Mouse (Mus musculus) midbrain, embryonic 10.5 days (tissue): Measurements from ENCODE around the gene Fosl1. TPM values are rescaled to one million over a fixed set of nuclear protein-coding genes. Genes with fewer than 3 reads are reported as not detected.
"Not testable (repeated sequence)": the region's sequence is repeated elsewhere in the genome, so short reads cannot be mapped to it uniquely, and the experiment has no call there.

ENCODE experiments used
- DNase-seq: peaks from one replicate; pipeline ENCODE4 v3.0.0-alpha.2; 2017; ENCODE audit warnings: low spot score
- H3K27ac ChIP-seq: fragments of 300-500 bp; sonication (generic); replicated peaks from 2 replicates; pipeline ENCODE4 v1.5.1; 2016; ENCODE audit warnings: mild to moderate bottlenecking
- H3K27me3 ChIP-seq: fragments of 300-500 bp; sonication (generic); 2 replicates; pipeline ENCODE4 v1.6.1; 2016; ENCODE audit warnings: low read depth, mild to moderate bottlenecking; ENCODE audit not compliant: poor library complexity, severe bottlenecking
- H3K36me3 ChIP-seq: fragments of 300-500 bp; sonication (generic); 2 replicates; pipeline ENCODE4 v1.6.1; 2016; ENCODE audit warnings: mild to moderate bottlenecking, moderate library complexity
- H3K4me1 ChIP-seq: fragments of 300-500 bp; sonication (generic); 2 replicates; pipeline ENCODE4 v1.6.1; 2016
- H3K4me3 ChIP-seq: fragments of 300-500 bp; sonication (generic); 2 replicates; pipeline ENCODE4 v1.5.1; 2016; ENCODE audit warnings: mild to moderate bottlenecking, moderate library complexity
- H3K9me3 ChIP-seq: fragments of 300-500 bp; sonication (generic); replicated peaks from 2 replicates; pipeline ENCODE4 v1.6.1; 2016; ENCODE audit warnings: mild to moderate bottlenecking
- WGBS: fragments of 180-500 bp; shearing (Covaris S2); methylation state at CpG from one replicate; pipeline ENCODE4 v1.1.7; 2016; 5-methylcytosine and 5-hydroxymethylcytosine counted together
- polyA plus RNA-seq: library from polyadenylated mRNA; unstranded; fragments of >200 nt; fragmentation: Nextera tagmentation; extraction: Ambion mirVana; gene quantifications from 2 replicates; pipeline ENCODE4 v1.2.1, GENCODE M21; 2016

The Fosl1 gene
- not detected in 2 replicates for polyA plus RNA-seq

DNA sequence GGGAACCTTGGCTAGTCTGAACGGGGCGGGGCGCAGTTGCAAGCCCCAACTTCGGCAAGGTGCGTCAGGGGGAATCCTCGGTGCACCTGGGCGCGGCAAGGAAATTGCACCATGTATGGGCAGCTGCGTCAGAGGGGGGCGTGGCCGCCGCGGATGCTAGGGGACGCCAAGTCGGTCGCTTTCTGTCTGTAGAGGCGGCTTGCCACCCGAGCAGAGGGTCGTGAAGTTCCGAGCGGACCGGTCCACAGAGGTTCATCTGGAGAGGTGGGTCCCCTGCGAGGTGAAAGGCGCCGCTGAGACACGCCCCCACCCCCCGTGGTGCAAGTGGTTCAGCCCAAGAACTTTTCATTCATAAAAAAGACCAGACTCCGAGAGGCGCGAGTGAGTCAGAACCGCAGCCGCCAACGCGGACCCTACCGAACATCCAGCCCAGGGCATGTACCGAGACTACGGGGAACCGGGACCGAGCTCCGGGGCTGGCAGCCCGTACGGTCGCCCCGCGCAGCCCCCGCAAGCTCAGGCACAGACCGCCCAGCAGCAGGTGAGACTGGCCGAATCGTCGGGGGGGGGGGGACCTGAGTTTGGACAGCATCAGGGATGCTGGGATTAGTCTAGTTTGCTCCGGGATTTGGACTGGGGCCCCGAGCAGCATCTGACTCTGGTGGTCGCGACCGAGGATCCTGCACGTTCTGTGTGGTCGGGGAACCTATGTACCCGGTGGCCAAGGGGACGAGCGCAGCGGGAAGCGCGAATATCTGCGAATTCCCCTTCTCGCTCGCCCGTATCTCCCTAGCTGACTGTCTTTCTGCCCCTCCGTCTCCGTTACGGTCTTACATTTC, at the start of gene Fosl1:
Gene Fosl1 (plus strand): TSS at position 33 of the 839 bp plus-strand sequence.
- H3K27me3 ChIP-seq = peaks cover 78% of the 10 kb centered on the region
- peak; percentile 56 for DNase-seq
- 0 out of 2 replicates have a peak, but pooled peaks cover 4% of the 10 kb centered on the region for H3K9me3 ChIP-seq
- H3K4me1 ChIP-seq = peaks cover 22% of the 10 kb centered on the region
- no peaks in the 10 kb centered on the region for H3K36me3 ChIP-seq
- WGBS = under 1% methylated on average over 70 of the region's 70 CpGs
- peak within 1 kb of the TSS; percentile 70 for H3K4me3 ChIP-seq
- H3K27ac ChIP-seq = peak within 1 kb of the TSS; percentile 46; the same call in 1 of the 2 replicates

DNA sequence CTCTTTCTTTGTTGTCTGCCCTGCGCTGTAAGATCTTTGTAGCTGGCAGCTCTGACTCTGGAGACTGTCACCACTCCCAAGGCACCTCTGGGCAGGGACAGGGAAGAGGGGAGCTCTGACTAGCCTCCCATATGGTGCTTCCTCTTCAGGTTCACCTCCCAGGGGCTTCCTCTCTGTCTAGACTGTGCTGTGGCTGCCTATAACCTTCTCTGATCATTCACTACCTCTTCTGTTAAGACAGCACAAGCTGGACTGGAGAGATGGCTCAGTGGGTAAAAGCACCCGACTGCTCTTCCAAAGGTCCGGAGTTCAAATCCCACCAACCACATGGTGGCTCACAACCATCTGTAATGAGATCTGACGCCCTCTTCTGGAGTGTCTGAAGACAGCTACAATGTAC, 46.3 kb upstream of the Fosl1 start:
- not testable (repeated sequence) for DNase-seq, H3K4me3 ChIP-seq, H3K4me1 ChIP-seq, H3K36me3 ChIP-seq, H3K27ac ChIP-seq, H3K9me3 ChIP-seq, H3K27me3 ChIP-seq
- 76% methylated on average over 4 of the region's 4 CpGs for WGBS

DNA sequence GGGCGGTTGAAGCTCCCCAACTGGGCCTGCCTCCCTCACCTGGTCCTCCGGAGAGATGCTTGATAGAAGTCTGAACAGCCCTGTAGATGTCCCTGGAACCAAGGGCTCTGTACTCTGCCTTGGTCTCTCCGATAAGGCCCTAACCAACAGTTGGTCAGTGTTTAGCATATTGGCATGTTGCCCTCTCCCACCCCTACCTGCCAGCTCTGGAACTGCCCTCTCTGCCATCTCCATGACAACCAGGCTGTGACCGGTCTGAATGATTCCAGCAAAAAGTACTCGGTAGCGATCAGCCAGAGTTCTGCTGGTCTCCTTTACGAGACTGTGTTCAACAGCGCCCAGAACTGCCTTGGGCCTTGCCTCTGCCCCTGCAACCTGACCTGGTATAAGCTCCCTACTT, 45.1 kb upstream of the Fosl1 start, which contains the start of gene Tsga10ip:
Gene Tsga10ip (minus strand): TSS at position 234 of the 400 bp plus-strand sequence.
- H3K36me3 ChIP-seq = no peaks in the 10 kb centered on the region
- H3K4me1 ChIP-seq = peaks cover 12% of the 10 kb centered on the region
- WGBS = 74% methylated on average over 8 of the region's 8 CpGs
- no peaks in the 10 kb centered on the region for H3K9me3 ChIP-seq
- no peak within 1 kb of the TSS for H3K4me3 ChIP-seq
- no peak within 1 kb of the TSS for H3K27ac ChIP-seq
- no peak for DNase-seq
- H3K27me3 ChIP-seq = no peaks in the 10 kb centered on the region

DNA sequence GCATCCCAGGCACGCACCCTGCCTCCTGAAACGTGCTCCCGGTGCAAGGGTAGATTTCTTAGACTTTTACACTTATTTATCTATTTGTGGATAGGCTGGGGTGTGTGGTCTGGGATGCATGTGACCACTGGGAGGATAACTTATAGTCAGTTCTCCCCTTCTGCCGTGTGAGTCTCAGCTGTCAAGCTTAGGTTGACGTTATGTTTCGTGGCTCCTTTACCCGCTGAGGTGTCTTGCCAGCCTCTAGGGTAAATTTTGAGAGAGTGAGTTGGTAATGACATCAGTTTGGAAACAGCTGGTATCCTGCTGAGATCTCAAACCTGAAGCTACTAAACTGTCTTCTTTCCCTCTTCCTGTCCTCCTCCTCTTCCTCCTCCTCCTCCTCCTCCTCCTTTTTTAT, 41.4 kb upstream of the Fosl1 start:
- peak overlapping the region; percentile 52 for H3K4me3 ChIP-seq
- H3K4me1 ChIP-seq = peaks cover 18% of the 10 kb centered on the region
- H3K27ac ChIP-seq = peak overlapping the region; percentile 81
- no peaks in the 10 kb centered on the region for H3K27me3 ChIP-seq
- DNase-seq = no peak
- 0 out of 2 replicates have a peak, but pooled peaks cover 4% of the 10 kb centered on the region for H3K36me3 ChIP-seq
- WGBS = 28% methylated on average over 7 of the region's 7 CpGs
- no peaks in the 10 kb centered on the region for H3K9me3 ChIP-seq

DNA sequence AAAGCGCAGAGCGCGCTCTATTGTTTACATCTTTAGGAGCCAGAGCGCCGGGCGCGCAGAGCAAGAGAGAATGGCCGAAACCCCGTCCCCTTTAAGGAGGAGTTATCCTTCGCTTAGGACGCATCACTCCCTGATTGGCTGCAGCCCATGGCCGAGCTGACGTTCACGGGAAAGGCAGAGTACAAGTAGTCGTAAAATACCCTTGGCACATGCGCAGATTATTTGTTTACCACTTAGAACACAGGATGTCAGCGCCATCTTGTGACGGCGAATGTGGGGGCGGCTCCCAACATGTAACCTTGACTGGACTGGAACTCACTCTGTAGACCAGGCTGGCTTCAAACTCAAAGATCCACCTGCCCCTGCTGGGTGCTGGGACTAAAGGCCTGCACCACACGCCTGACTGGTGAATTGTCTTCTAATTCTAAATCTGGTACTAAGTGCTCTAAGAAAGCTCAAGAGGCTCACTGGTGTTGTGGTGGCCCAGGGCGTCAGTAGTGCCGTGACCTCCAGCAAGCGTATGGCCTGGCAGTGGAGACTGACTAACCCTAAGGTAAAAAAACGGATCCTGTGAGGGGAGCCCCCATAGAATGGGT, 40.7 kb upstream of the Fosl1 start:
- Histone ChIP-seq H3K27ac (peak overlapping the region; percentile 87), H3K4me3 (peak overlapping the region; percentile 61), H3K4me1 (peaks cover 19% of the 10 kb centered on the region)
- 15% methylated on average over 25 of the region's 25 CpGs for WGBS
- DNase-seq = peak; percentile 62
- H3K9me3 ChIP-seq, H3K27me3 ChIP-seq, H3K36me3 ChIP-seq: not testable (repeated sequence)

DNA sequence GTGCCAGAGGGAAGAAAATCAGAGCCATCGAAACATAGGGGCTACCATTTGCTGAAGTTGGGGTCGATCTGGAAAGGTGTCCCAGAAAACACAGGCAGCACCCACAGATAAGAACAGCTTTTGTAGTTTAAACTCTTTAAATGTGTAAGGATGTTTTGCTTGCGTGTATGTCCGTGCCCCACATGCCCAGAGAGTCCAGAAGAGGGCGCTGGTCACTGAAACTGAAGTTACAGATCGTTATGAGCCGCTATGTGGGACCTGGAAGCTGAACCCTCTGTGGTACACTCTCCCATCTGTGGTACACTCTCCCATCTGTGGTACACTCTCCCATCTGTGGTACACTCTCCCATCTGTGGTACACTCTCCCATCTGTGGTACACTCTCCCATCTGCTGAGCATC, 40.2 kb upstream of the Fosl1 start:
- WGBS = 22% methylated on average over 7 of the region's 7 CpGs
- DNase-seq = peak; percentile 62

DNA sequence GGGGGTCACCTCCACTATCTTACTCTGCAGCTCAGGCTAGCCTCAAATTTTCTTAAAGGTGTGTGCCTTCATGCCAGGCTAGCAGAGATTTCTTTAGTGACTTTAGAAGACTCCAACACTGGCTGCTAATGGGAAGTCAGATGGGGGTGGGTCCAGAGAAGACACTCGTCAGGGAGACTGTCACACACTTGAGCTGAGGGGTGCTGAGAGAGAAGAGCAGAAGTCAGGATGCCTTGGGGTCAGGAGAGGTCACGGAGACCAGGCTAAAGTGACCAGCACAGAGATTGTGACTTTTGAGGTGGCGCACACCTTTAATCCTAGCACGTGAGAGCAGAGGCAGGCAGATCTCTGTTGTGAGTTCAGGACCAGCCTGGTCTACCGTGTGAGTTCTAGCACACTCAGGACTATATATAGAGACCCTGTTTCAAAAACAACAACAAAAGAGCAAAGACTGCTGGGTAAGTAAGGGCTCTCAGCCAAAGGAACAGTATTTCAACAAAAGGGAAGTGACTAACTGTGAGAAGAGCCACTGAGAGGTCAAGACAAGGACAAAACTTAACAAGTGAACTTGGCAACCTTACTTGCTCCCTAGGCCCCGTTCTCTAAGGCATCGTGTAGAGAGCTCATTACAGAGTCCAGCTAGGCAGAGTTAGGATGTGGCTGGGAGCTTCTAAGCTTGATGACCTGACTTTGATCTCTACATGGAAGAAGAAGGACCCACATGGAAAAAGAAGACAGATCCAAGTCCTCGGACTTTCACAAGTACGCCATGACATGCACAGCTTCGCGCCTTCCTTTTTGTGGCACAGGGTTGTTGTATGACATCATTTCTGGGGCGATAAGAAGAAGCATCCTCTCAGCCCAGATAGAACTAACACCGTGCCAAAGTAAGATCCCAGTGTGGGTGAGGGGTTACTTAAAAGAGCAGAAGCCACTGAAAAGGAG, 39.0 kb upstream of the Fosl1 start:
- peak overlapping the region; percentile 61; the same call in 1 of the 2 replicates for H3K4me3 ChIP-seq

More for the DNA sequence above, 40.2 kb upstream of the Fosl1 start:
- H3K4me3 ChIP-seq = peak overlapping the region; percentile 61
- peak overlapping the region; percentile 87 for H3K27ac ChIP-seq
- H3K27me3 ChIP-seq = no peaks in the 10 kb centered on the region
- no peaks in the 10 kb centered on the region for H3K9me3 ChIP-seq
- 0 out of 2 replicates have a peak, but pooled peaks cover 4% of the 10 kb centered on the region for H3K36me3 ChIP-seq
- H3K4me1 ChIP-seq = peaks cover 22% of the 10 kb centered on the region

DNA sequence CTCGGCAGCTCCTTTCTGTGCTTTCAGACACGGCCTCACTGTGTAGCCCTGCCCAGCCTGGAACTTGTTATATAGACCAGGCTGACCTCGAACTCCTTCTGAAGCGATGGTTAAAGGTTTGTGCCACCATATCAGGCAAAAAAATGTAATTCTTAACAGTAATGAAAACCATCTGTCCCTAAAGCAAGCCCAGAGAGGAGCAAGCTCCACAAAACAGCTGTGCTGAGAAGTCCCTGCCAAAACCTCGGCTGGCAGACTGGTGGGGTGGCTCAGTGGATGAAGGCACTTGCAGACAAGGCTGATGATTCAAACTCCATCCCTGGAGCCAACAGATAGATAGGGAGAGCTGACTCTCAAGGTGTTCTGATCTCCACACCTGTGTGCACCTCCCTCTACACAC, 38.3 kb upstream of the Fosl1 start:
- H3K27ac ChIP-seq = no peak overlapping the region
- no peak for DNase-seq

More for the DNA sequence above, 39.0 kb upstream of the Fosl1 start:
- DNase-seq = no peak
- H3K27me3 ChIP-seq = no peaks in the 10 kb centered on the region
- H3K27ac ChIP-seq = no peak overlapping the region
- no peaks in the 10 kb centered on the region for H3K9me3 ChIP-seq
- WGBS = 91% methylated on average over 13 of the region's 13 CpGs
- H3K4me1 ChIP-seq = peaks cover 22% of the 10 kb centered on the region
- 0 out of 2 replicates have a peak, but pooled peaks cover 4% of the 10 kb centered on the region for H3K36me3 ChIP-seq

DNA sequence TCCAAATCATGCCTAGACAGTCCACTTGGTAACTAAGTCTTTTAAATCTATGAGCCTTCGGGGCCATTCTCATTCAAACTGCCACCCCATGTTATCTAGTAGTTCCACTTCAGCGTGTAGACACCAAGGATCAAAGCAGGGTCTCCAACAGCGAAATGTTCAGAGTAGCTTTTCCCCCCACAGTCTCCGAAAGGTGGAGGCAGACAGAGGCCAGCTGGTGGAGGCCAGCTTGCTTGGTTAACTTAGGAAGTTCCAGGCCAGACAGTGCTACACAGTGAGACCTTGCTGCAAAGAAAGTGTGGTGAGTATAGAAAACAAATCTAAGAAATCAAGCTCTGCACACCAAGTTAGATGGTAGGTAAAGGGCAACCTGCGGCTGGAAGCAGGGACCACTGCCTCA, 36.7 kb upstream of the Fosl1 start:
- DNase-seq = no peak
- H3K9me3 ChIP-seq = no peaks in the 10 kb centered on the region
- no peak overlapping the region for H3K4me3 ChIP-seq
- WGBS = 87% methylated on average over 5 of the region's 5 CpGs
- 0 out of 2 replicates have a peak, but pooled peaks cover 4% of the 10 kb centered on the region for H3K36me3 ChIP-seq
- no peaks in the 10 kb centered on the region for H3K27me3 ChIP-seq
- H3K27ac ChIP-seq = no peak overlapping the region
- peaks cover 20% of the 10 kb centered on the region for H3K4me1 ChIP-seq

More for the DNA sequence above, 38.3 kb upstream of the Fosl1 start:
- Histone ChIP-seq H3K36me3 (0 out of 2 replicates have a peak, but pooled peaks cover 4% of the 10 kb centered on the region), H3K27me3 (no peaks in the 10 kb centered on the region), H3K9me3 (no peaks in the 10 kb centered on the region), H3K4me1 (peaks cover 22% of the 10 kb centered on the region), H3K4me3 (no peak overlapping the region)
- 84% methylated on average over 5 of the region's 5 CpGs for WGBS

DNA sequence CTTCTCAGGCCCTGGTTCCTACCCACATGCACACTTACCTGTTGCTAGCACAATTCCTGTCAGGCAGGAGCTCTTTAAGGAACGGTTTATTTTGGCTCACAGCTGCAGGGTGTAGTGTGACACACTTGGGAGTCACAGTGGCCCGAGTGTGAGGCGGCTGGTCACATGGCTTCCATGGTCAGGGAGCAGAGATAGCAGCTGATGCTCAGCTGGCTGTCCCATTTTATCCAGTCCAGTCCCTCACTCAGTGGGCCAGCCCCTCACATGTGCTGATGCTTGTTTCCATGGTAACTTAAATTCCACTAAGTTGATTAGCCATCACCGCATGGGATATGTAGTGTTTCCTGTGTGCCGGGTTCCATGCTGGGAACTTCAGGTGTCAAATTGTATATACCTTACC, 35.4 kb upstream of the Fosl1 start:
- WGBS = 79% methylated on average over 5 of the region's 5 CpGs
- Histone ChIP-seq H3K27ac (no peak overlapping the region), H3K4me3 (no peak overlapping the region), H3K4me1 (peaks cover 14% of the 10 kb centered on the region), H3K9me3 (no peaks in the 10 kb centered on the region), H3K36me3 (0 out of 2 replicates have a peak, but pooled peaks cover 4% of the 10 kb centered on the region), H3K27me3 (no peaks in the 10 kb centered on the region)
- no peak for DNase-seq

DNA sequence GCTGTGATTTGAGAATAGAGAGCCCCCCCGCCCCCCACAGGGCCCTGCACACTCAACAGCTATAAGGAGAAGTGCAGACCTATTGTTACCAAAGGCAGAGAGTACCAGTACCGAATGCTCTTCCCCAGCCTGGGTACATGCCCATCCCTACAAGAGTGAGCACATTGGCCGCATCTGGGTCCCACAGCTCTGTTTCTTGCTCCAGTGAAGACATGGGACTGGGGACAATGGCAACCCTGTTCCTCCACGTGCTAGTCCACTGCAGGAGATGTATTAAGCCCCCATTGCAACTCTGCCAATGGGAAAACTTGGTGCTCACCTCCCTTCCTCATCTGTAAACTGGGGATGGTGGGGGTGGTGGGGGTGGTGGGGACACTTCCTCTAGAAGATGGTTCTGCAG, 33.5 kb upstream of the Fosl1 start:
- WGBS = 83% methylated on average over 4 of the region's 4 CpGs
- H3K9me3 ChIP-seq = no peaks in the 10 kb centered on the region
- H3K27me3 ChIP-seq = no peaks in the 10 kb centered on the region
- H3K4me1 ChIP-seq = peaks cover 4% of the 10 kb centered on the region; the same call in 1 of the 2 replicates
- no peak overlapping the region for H3K4me3 ChIP-seq
- 0 out of 2 replicates have a peak, but pooled peaks cover 8% of the 10 kb centered on the region for H3K36me3 ChIP-seq
- no peak for DNase-seq
- no peak overlapping the region for H3K27ac ChIP-seq

DNA sequence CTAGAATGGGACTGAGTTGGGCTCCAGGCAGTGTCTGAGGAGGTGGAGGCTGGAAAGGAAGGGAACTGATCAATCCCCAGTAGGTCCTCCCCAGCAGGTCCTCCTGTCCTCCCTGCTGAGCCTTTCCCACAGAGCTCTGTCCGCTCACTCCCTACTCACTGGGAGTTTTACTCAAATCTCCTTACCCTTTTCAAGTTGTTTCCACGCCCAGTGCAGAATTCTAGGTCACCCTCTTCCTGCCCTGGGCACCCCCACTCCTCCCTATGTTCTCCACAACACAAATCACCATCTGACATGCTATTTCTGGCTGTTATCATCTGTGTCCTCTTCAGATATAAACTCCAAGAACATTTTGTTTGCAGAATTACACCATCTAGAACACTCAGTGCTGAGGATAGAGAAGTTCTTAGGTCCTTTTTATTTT, 32.8 kb upstream of the Fosl1 start:
- Histone ChIP-seq H3K27ac (no peak overlapping the region), H3K27me3 (no peaks in the 10 kb centered on the region), H3K4me1 (peaks cover 4% of the 10 kb centered on the region; the same call in 1 of the 2 replicates), H3K9me3 (no peaks in the 10 kb centered on the region), H3K36me3 (peaks cover 7% of the 10 kb centered on the region; the same call in 1 of the 2 replicates), H3K4me3 (no peak overlapping the region)
- WGBS = 72% methylated on average over 2 of the region's 2 CpGs
- DNase-seq = no peak
